Mouse (Mus musculus) forebrain, postnatal 0 days (tissue): ENCODE data around the gene Hlf. TPM values are rescaled to one million over a fixed set of nuclear protein-coding genes. Genes with fewer than 3 reads are reported as not detected.
A peak's percentile ranks its signal among the peaks of the same experiment; 100 is the strongest.

ENCODE experiments used
- ATAC-seq: fragments of 200-750 bp; cut with Nextera tagmentation; 2 replicates; pipeline ENCODE4 v1.8.0; 2017; ENCODE audit warnings: mild to moderate bottlenecking, moderate library complexity
- DNase-seq: peaks from one replicate; pipeline ENCODE4 v3.0.0-alpha.2; 2015
- H3K27ac ChIP-seq: fragments of 300-500 bp; sonication (generic); 2 replicates; pipeline ENCODE4 v1.5.1; 2014; ENCODE audit warnings: low read depth, mild to moderate bottlenecking, antibody characterized with exemption, low read length, moderate library complexity, mixed read lengths
- H3K27me3 ChIP-seq: fragments of 300-500 bp; sonication (generic); 2 replicates; pipeline ENCODE4 v1.6.1; 2014; ENCODE audit warnings: mild to moderate bottlenecking, low read length, mixed read lengths; ENCODE audit not compliant: insufficient read depth
- H3K36me3 ChIP-seq: fragments of 300-500 bp; sonication (generic); 2 replicates; pipeline ENCODE4 v1.6.1; 2014; ENCODE audit warnings: mild to moderate bottlenecking, moderate library complexity; ENCODE audit not compliant: insufficient read depth
- H3K4me1 ChIP-seq: fragments of 300-500 bp; sonication (generic); 2 replicates; pipeline ENCODE4 v1.6.1; 2014; ENCODE audit warnings: antibody characterized with exemption; ENCODE audit not compliant: insufficient read depth
- H3K4me2 ChIP-seq: fragments of 300-500 bp; sonication (generic); 2 replicates; pipeline ENCODE4 v1.6.1; 2014; ENCODE audit warnings: low read depth, mild to moderate bottlenecking, moderate library complexity
- H3K4me3 ChIP-seq: fragments of 300-500 bp; sonication (generic); 2 replicates; pipeline ENCODE4 v1.5.1; 2014; ENCODE audit warnings: low read depth, low read length, mixed read lengths
- H3K9ac ChIP-seq: fragments of 300-500 bp; sonication (generic); 2 replicates; pipeline ENCODE4 v1.6.1; 2014; ENCODE audit warnings: mild to moderate bottlenecking
- H3K9me3 ChIP-seq: fragments of 300-500 bp; sonication (generic); 2 replicates; pipeline ENCODE4 v1.6.1; 2016; ENCODE audit warnings: low read length
- CTCF ChIP-seq: sonication (generic); IDR thresholded peaks from 2 replicates; pipeline ENCODE4 v1.5.1; 2016; ENCODE audit warnings: antibody characterized with exemption, control low read depth, low read depth
- WGBS: fragments of 180-500 bp; shearing (Covaris S2); extraction: QIAGEN DNeasy Blood & Tissue Kit; methylation state at CpG from one replicate; pipeline ENCODE4 v1.1.7; 2014; 5-methylcytosine and 5-hydroxymethylcytosine counted together
- polyA plus RNA-seq: library from polyadenylated mRNA; unstranded; fragments of >200 nt; fragmentation: Nextera tagmentation; extraction: Ambion mirVana; gene quantifications from 2 replicates; pipeline ENCODE4 v1.2.1, GENCODE M21; 2015
- total RNA-seq: library from RNA; depleted of rRNA; stranded (reverse); fragments of >200 nt; gene quantifications from 2 replicates; pipeline ENCODE4 v1.2.3, GENCODE M21; 2014; rRNA removed

Gene Hlf
- total RNA-seq: 5.7 and 6.8 TPM in 2 replicates
- polyA plus RNA-seq: 5.5 and 9.7 TPM in 2 replicates

- no peaks in the 10 kb centered on the region for H3K36me3 ChIP-seq
- peak within 1 kb of the TSS; percentile 47 for H3K9ac ChIP-seq
- H3K9me3 ChIP-seq: no peaks in the 10 kb centered on the region
- under 1% methylated on average over 39 of the region's 40 CpGs for WGBS
- H3K27me3 ChIP-seq: 0 out of 2 replicates have a peak, but pooled peaks cover 6% of the 10 kb centered on the region
- peak; percentile 97 for DNase-seq
- H3K4me2 ChIP-seq: peak within 1 kb of the TSS; percentile 86
- TF ChIP-seq CTCF: peak; percentile 35
- peak; percentile 98 for ATAC-seq
- no peak within 1 kb of the TSS for H3K27ac ChIP-seq
- peak within 1 kb of the TSS; percentile 56 for H3K4me3 ChIP-seq
- no peaks in the 10 kb centered on the region; the same call in 1 of the 2 replicates for H3K4me1 ChIP-seq
Measured at GRCm38 (mm10) chr11:90390817-90391173, at the start of gene Hlf. TSS of gene Hlf (minus strand) at chr11:90390895.

- WGBS: 28% methylated on average over 5 of the region's 5 CpGs
Measured at GRCm38 (mm10) chr11:90438768-90439167, 48.1 kb upstream of the Hlf start.

GRCm38 (mm10) chr11:90425207-90425525 is 34.5 kb upstream of the Hlf start:
- Histone ChIP-seq H3K4me3 (no peak overlapping the region), H3K27me3 (no peaks in the 10 kb centered on the region), H3K36me3 (no peaks in the 10 kb centered on the region), H3K9ac (no peak overlapping the region), H3K27ac (no peak overlapping the region), H3K4me1 (no peaks in the 10 kb centered on the region), H3K4me2 (no peak overlapping the region), H3K9me3 (no peaks in the 10 kb centered on the region)
- WGBS: 57% methylated on average over 4 of the region's 4 CpGs
- ATAC-seq (no peak; the same call in 1 of the 2 replicates), DNase-seq (peak; percentile 16)
- no peak for TF ChIP-seq CTCF

More at GRCm38 (mm10) chr11:90438768-90439167, 48.1 kb upstream of the Hlf start:
- Histone ChIP-seq H3K27ac (no peak overlapping the region), H3K4me3 (no peak overlapping the region), H3K36me3 (no peaks in the 10 kb centered on the region), H3K27me3 (peaks cover 11% of the 10 kb centered on the region), H3K4me2 (no peak overlapping the region), H3K9me3 (no peaks in the 10 kb centered on the region), H3K4me1 (no peaks in the 10 kb centered on the region), H3K9ac (no peak overlapping the region)
- DNase-seq (no peak), ATAC-seq (no peak)
- TF ChIP-seq CTCF: no peak

GRCm38 (mm10) chr11:90424334-90425206 is 33.9 kb upstream of the Hlf start:
- H3K9me3 ChIP-seq: no peaks in the 10 kb centered on the region
- ATAC-seq (0 out of 2 replicates have a peak, but pooled peaks have one; percentile 16), DNase-seq (peak; percentile 13)
- H3K4me3 ChIP-seq: no peak overlapping the region
- H3K9ac ChIP-seq: no peak overlapping the region
- TF ChIP-seq CTCF: no peak
- H3K4me2 ChIP-seq: no peak overlapping the region
- H3K27ac ChIP-seq: no peak overlapping the region
- H3K27me3 ChIP-seq: no peaks in the 10 kb centered on the region
- no peaks in the 10 kb centered on the region for H3K36me3 ChIP-seq
- WGBS: 66% methylated on average over 11 of the region's 11 CpGs
- H3K4me1 ChIP-seq: no peaks in the 10 kb centered on the region

- 59% methylated on average over 3 of the region's 3 CpGs for WGBS
- no peak overlapping the region for H3K4me2 ChIP-seq
- no peak overlapping the region for H3K4me3 ChIP-seq
- no peak overlapping the region for H3K27ac ChIP-seq
- H3K9ac ChIP-seq: no peak overlapping the region
- H3K4me1 ChIP-seq: no peaks in the 10 kb centered on the region
- no peaks in the 10 kb centered on the region for H3K36me3 ChIP-seq
- DNase-seq (no peak), ATAC-seq (no peak)
- no peaks in the 10 kb centered on the region for H3K27me3 ChIP-seq
- no peak for TF ChIP-seq CTCF
- H3K9me3 ChIP-seq: no peaks in the 10 kb centered on the region
Measured at GRCm38 (mm10) chr11:90423896-90424295, 33.2 kb upstream of the Hlf start.

GRCm38 (mm10) chr11:90419706-90420105 is 29.0 kb upstream of the Hlf start:
- Histone ChIP-seq H3K4me3 (no peak overlapping the region), H3K9me3 (no peaks in the 10 kb centered on the region), H3K4me1 (no peaks in the 10 kb centered on the region), H3K36me3 (no peaks in the 10 kb centered on the region), H3K9ac (no peak overlapping the region), H3K27me3 (no peaks in the 10 kb centered on the region), H3K4me2 (no peak overlapping the region), H3K27ac (no peak overlapping the region)
- WGBS: 92% methylated on average over 11 of the region's 11 CpGs
- TF ChIP-seq CTCF: no peak
- DNase-seq (no peak), ATAC-seq (no peak)

- under 1% methylated on average over 41 of the region's 42 CpGs for WGBS
- Histone ChIP-seq H3K4me2 (peak overlapping the region; percentile 59), H3K27ac (0 out of 2 replicates have a peak overlapping the region, but pooled peaks have one; percentile 22), H3K9me3 (no peaks in the 10 kb centered on the region), H3K27me3 (no peaks in the 10 kb centered on the region), H3K4me1 (no peaks in the 10 kb centered on the region), H3K36me3 (no peaks in the 10 kb centered on the region), H3K4me3 (peak overlapping the region; percentile 31), H3K9ac (no peak overlapping the region)
- ATAC-seq: peak; percentile 100
- no peak for TF ChIP-seq CTCF
- peak; percentile 98 for DNase-seq
Measured at GRCm38 (mm10) chr11:90417921-90418320, 27.2 kb upstream of the Hlf start.
